Mouse (Mus musculus) adrenal gland (tissue): ENCODE measurements around the gene Cabcoco1.

ENCODE experiments used
- intact Hi-C: fragments of 180-260 bp; cut with DNase I; formaldehyde crosslinking; loops from one replicate; pipeline ENCODE4 v1.15.1; 2025
- long read RNA-seq, 2 experiments: library from polyadenylated mRNA; unstranded; transcript quantifications; one replicate each; pipeline ENCODE4 v2.0.0; 2020; ENCODE audit warnings: borderline replicate concordance in 1 of 2; ENCODE audit not compliant: insufficient replicate concordance in 1 of 2

Cabcoco1 gene
- long read RNA-seq, experiment 1, transcript Cabcoco1-201 (8 exons, 1,262 nt), result major isoform, 7 of 7 reads
- long read RNA-seq, experiment 1, partial matches to known transcripts, result 0 of 7 reads
- long read RNA-seq, experiment 1, other reads (novel, unspliced or antisense), result 0 of 7 reads
- long read RNA-seq, experiment 2, partial matches to known transcripts, result 1 of 6 reads
- long read RNA-seq, experiment 2, other reads (novel, unspliced or antisense), result 2 of 6 reads

DNA sequence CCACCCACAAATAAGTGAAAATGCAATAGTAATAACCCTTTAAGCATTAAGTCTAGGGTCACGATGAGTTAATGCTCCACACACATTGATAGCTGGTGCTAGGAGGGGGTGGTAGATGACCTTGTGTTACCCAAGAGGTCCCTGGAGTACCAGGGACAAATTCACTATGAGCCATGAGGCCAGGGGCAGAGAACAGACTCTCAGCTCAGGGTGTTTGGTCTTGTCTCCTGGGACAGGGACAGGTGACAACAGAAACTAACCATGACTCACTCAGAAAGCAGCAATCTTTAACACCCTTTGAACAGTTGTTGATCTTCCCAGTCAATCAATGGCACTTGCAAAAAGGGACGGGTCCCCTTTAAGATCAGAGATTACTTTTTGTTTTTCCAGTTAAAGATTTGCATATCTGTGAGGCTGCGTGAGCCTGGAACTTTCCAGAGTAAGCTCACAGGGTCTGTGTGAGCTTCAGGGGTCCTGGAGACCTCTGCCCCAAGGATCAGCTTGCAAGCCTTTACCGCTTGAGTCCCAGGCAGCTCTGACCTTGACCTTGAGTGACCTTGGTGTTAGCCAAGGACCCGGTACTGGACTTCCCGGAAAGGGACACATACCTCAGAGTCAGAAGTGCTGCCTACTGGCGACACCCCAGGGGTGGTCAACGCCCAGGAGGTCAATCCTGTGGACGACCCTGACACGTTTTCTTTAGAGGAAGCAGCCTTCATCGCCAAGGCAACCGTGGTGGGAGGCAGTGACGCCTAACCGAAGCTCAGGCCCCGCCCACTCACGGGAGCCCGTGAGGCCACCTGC is at the start of gene Cabcoco1:
Gene Cabcoco1 (minus strand): TSS at position 758 of the 804 bp plus-strand sequence.
- intact Hi-C loops, result loop anchor here (2.0 kb wide), 1 partner anchor 77 kb away; no protein-coding TSS in a partner anchor

DNA sequence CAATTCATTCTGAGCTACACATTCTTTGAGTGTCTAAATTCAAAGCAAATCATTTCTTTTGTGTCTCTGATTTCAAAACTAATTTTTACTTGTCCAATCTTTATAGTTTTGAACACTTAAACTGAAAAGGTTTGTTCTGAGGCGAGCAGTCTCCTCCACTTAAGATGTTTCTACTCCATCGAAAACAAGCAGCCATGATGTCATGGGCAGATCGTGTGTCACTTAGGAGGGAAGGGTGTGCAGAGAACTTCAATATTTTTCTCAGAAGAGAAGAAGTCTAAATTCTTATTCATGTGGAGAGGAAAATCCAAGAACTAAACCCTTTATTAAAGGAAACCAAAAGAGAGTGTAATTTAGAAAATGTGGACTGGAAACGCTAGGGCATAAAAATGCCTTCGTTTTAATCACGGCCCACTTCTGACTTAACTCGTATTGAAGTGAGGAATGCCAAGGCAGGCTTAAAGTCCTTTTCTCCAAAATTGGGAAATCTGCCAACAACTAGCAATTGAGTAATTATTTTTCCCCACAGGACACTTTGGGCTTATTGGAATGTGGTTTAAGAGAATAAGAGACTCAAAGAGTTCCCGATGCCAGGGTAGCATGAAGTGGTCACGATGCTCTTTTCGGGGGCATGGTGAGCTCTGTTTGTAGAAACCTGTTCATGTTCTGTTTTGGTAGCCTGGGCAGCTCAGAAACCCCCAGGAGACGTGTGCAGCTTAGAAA is 48.0 kb upstream of the Cabcoco1 start:
- intact Hi-C loops, result no loop called here

DNA sequence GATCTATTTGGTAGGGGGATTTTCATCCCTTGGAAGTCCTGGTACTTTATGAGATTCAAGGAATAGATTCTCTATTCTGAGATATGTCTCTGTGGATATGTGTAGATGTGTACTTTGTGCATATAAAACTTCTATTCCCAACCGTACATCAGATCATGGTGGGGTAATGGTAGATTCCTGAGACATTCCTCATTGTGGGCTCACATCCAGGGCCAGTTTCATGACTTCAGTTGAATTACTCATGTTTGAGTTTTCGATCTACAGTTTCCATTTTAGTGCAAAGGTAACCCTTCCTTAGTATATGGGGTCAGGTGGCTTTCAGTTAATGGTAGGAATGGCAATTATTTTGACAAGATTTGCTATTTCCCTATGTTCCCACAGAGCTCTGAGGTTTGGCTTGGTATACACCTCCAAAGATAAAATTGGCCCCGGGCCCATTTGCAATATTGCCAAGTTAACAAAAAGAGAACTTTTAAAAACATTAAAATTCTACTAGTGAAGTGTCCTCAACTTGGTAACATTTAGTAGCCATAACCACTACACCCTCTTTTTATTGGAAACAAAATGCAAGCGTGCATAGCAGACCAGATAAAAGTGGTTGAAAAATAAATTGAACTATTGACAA is 45.8 kb upstream of the Cabcoco1 start:
- intact Hi-C loops, result no loop called here

DNA sequence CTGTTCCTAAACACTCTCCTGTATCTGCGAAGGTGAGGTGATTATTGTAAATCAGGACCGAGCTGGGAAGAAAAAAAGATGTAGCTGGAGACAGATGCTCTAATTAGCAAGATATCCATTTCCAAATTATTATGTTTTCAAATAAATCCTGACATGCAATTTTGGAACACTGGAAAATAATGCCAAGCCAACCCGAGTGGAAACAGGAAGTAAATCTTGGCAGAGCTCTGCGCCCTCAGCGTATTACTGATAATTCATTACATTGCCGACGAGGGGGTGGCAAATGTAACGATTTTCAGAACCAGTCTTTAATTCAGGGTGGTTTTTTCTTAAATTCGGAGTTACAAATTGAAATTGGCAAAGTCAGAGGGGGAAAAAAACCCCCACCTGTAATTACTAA is 35.6 kb upstream of the Cabcoco1 start:
- intact Hi-C loops, result no loop called here

DNA sequence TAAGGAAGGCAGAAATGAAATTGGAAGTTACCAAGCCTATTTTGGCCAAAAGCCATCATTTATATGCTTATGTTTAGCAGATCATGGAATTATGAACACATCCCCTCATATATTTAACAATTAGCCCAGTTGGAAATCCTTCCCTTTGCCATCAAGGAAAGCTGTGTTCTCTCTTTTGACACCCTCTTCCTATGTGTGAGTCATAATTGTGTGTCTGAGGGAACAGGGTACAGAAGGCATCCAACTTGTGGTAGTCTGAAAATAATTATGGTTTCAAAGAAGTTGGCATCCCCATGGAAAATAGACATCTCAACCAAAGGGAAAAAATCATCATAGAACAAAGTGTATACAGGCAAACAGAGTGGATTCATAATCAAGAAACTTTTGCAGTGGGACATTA is 26.5 kb upstream of the Cabcoco1 start:
- intact Hi-C loops, result no loop called here

DNA sequence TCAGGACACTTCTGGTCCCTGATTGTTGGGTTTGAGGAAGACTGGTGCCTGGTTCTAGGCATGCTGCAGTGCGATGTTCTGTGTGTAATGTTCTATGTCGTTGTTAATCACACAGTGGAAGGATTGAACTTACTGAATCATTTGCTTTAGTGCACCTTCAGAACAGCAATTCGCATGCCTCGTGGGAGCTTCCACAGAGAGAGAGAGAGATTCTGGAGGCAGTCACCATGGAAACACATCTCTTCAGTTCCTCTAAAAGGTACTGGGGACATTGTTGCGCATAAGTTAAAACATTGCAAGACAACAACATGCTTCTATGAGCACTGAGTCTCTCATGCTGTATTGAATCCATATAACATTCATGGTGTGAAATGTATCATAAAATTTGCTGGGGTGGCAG is 20.6 kb upstream of the Cabcoco1 start:
- intact Hi-C loops, result no loop called here

DNA sequence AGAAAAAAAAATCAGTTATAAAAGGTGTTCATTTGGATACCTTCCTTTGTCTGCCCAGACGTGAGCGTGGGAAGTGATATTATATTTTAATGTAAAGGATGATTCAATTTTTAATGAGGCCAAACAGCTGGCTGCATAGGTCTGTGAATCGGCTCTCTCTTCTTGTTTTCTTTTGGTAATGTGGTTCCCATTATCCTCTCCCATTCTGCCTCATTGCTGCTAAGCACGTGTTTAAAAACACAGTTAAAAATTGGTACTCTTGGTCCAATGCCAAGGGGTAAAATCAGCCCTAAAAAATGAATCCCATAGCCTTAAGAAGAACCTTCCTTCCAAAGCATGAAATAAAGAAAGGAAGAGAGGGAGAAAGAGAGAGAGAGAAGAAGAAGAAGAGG is 17.1 kb upstream of the Cabcoco1 start:
- intact Hi-C loops, result no loop called here

DNA sequence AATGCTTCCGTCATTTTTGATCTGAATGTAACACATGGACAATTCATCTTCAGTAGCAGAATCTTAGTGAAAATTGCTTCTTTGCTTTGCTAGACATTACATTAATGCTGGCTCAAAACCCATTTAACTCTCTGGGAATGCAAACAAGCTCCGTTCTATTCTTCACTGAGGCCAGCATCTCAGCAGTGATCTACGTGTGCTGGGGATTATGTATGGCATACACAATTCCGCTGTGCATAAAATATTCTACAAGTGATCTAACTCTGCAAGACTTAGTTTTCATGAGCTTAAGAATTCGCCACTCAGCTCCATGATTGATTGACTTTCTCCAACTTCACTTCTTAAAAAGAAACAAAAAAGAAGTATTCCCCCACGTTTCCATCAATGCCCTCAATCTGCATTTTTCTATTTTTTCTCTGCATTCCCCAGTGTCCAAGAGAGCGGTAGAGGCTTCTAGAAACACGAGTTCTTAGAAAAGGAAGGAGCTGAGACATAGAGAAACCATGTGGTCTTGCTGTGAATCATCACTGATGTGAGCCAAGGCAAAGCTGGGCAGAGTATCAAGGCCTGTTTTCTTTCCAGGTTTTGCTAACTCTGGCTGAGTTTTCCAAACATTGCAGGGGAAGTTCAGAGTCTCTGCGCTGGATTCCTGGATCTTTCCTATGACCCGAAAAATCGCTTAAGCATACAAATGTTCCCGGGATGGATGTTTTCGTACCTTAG is 16.6 kb upstream of the Cabcoco1 start:
- intact Hi-C loops, result no loop called here

DNA sequence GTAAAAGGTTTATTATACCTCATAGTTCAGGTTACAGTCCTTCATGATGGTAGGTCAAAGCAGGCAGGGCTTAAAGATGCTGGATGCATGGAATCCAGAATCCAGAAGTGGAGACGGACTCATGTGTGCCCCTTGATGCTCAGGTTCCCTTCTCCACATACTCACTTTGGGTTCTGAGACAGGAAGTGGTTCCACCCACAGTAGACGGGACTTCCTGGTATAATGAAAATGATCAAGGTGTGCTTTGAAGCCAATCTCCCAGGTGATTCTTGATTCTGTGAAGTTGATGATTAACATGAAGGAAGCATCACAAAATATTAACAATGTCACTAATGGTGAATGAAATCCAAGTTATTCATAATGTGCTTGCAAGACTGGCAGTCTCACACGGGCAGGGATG is 12.0 kb upstream of the Cabcoco1 start:
- intact Hi-C loops, result no loop called here

DNA sequence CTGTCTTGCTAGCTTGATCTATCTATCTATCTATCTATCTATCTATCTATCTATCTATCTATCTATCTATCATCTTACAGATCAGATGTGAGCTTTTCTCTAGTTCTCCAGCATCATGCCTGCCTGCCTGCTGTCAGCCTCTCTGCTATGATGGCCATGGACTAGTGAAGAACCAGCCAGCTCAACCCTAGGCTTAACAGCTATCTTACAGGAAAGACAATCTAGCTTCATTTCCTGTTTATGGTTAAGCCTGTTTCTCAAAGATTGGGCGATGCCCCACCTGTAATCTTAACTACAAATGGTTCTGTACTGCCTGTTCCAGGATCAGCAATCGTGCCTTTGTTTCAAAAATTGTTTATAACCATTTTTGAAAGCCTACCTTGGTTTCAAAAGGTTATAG is 10.9 kb upstream of the Cabcoco1 start:
- intact Hi-C loops, result no loop called here

DNA sequence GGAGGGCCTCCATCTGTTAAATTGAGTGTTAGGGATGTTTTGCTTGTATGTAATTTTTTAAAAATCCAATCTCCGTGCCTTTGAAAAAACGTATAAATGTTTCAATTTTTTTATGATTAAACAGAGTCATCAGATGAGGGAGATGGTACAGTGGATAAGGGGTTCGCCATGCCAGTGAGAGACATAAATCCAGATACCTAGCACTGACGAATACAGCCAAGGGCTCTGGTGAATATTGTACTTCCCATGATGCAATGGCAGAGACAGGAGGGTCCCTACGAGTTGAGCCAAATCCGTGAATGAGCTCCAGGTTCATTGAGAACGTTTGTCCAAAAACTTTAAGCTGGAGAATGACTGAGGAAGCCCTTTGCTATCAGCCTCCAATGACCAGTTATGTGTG is 9.6 kb upstream of the Cabcoco1 start:
- intact Hi-C loops, result no loop called here

DNA sequence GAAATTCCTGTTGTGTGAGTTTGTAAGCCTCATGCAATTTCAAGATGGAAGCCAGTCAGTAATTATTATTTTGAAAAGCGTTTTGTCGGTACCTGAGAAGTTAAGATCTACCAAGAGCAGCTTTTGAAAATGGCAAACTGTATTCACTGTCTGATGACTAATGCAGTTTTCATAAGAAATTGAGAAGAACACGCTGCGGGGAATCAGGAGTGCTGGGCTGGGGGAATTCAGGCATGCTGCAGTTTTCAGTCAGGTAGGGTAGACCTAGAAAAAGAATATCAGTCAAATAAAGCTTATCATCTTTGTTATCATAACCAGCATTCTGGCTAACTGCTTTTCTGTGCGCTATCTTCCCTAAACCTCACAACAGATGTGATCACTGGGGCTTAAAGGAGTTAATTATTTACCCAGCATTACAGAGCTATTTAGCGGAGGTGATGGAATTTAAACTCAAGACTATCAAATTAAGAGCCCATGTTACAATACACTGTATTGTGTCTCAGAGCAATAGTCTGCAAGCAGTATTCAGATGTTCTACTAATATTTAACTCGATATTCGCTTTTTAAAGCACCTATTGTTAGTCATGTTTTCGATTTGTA is 9.1 kb upstream of the Cabcoco1 start:
- intact Hi-C loops, result no loop called here

DNA sequence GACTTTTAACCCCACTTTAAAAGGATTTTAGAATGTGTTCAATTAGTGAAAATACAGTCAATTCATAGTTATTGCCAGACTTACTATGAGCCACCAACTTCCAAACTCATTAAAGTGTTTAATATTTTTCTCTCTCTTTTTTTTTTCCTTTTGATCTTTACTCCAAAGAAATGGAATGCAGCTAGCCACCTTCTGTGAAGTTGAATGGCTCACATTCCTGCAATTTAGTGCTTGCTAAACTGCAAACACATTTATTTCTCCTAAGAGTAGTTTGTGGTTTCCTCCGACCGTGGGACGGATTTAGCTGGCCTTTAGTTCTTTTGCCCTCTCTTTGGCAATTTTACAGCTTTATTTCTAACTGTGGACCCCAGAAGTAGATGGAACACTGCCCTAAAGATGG is 1.4 kb upstream of the Cabcoco1 start:
- intact Hi-C loops, result no loop called here

DNA sequence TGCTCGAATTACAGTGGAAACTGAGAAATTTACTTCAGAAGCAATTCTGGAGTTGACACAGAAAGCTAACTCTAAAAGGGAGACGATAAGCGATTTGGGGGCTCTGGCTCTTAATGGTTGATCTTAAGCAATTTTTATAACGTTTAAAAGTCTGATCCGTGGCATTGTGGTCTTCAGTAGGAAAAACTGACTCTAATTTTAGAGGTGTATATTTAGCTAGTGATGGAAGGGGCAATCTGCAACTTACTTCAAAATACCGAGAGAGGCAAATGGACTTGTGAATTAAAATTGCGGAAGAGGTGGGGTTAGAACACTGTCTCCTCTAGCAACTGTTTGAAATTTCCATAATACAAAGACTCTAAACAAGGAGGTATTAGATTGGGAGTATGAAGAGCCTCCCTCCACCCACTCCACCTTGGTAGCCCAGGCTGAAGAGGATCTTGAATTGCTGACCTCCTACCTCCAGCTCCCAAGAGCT is 286 bp upstream of the Cabcoco1 start:
- intact Hi-C loops, result loop anchor here (2.0 kb wide), 1 partner anchor 77 kb away; no protein-coding TSS in a partner anchor

DNA sequence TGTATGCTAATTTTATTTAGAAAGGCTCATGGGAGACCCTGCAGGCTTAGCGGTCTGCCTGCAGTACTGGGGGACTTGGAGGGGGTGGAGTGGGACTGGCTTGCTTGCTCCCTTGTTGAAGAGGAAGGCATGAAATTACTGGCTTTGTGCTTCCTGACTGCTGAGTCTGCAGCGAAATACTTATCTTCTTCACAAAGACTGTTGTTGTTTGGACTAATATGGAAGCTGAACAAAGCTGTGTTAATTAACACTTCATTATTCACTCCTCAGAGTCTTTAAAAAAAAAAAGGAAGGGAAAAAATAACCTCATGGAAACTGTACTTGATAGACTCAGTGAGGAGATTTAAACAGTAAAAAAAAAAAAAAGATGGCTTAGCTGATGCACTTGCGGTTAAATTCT is 1.1 kb downstream of the Cabcoco1 start:
- intact Hi-C loops, result loop anchor here (2.0 kb wide), 1 partner anchor 76 kb away; no protein-coding TSS in a partner anchor

DNA sequence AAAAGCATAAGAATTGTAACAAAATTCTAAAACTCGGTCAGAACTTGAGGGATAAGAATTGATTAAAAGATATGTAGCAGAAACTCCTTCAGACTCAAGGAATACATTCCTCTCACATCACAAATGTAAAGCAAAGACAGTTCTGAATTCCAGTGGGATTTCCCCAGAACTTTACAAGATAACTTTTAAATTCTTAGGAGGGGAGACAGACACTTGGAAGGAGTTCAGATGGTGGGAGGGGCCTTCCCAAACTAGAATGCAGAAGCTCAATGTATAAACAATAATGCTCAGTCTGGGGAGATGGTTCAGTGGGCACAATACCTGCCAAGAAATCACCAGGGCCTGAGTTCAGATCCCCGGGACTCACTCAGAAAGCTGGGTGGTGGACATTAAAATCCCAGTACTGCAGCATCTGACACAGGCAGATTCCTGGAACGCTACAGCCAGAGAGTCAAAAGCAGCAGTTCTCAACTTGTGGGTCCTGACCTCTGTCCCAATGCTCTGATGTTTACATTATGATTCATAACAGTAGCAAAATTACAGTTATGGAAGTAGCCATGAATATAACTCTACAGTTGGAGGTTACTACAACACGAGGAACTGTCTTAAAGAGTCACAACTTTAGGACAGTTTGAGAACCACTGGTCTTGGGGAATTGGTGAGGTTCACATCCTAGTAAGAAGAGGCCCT is 4.3 kb downstream of the Cabcoco1 start:
- intact Hi-C loops, result no loop called here

DNA sequence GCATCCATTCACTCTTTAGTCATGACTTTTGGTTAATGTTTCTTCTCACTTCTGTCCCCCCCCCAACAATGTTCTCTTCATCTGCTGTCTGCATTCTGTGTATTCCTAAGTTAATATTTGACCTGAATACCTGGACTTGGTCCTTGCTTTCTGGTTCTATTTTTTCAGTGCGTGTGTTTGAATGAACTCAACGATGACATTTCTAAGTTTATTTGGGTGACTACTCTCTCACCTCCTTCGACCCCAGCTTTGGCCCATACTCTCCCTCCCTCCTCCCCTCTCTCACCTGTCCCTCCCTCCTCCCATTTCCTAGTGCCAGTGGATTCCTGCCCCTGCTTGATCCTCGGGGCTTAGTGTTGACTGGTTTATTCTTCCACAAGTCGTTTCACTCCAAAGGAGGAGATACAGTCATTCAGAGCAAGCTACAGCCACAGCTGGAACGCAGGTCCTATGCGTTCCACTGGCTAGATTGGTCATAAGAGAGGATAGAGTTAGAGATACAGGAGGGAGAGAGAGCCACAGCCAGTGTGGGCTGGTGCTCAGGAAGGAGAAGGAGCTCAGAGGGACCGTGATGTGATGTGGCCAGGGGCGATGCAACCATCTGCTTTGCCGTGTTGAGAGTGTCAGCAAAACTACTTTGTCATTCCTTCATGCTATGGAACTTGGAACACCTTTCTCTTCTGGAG is 12.2 kb downstream of the Cabcoco1 start:
- intact Hi-C loops, result no loop called here

DNA sequence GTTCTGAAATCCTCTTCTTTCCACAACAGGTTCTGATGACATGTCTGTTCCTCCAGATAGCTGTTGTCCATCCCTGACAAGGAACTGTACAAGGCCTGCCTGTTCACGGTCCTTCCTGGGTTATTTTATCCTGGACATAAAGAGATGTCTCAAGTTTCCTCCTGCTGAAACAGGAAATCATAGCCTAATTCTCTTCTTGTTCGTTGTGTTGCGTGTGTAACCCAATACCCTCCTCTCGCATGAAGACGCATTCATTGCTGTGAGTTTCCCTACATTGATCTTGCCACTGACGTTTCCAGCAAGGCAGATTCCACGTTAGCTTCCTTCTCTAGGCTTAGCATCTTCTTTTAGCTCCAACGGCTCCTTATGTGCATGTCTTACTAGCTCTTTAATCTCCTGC is 12.7 kb downstream of the Cabcoco1 start:
- intact Hi-C loops, result no loop called here

DNA sequence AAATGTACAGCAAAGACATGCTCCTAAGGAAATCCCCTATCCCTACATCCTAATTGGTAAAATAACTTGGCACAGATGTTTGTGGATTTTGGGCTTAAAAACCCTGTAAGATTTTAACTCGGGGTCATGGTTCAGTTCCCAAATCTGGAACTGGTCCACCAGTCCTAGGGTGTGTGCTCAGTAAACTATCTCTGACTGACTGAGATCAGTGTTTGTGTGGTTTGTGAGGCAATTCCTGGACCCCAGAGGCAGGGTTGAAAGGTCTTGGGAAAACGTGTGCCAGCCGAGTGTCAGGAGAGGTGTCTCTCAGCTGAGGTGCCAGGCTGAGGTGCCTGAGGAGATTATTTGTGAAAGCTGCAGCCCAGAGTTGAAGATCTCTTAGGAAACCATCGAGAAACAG is 19.6 kb downstream of the Cabcoco1 start:
- intact Hi-C loops, result no loop called here
